Mouse (Mus musculus): ENCODE results near the gene Fadd. TPM values are rescaled to one million over a fixed set of nuclear protein-coding genes. Genes with fewer than 3 reads are reported as not detected.
A peak's percentile ranks its signal among the peaks of the same experiment; 100 is the strongest.

The Fadd gene
- polyA plus RNA-seq, 1 experiment from 2014 or later = 4.8 TPM

DNA sequence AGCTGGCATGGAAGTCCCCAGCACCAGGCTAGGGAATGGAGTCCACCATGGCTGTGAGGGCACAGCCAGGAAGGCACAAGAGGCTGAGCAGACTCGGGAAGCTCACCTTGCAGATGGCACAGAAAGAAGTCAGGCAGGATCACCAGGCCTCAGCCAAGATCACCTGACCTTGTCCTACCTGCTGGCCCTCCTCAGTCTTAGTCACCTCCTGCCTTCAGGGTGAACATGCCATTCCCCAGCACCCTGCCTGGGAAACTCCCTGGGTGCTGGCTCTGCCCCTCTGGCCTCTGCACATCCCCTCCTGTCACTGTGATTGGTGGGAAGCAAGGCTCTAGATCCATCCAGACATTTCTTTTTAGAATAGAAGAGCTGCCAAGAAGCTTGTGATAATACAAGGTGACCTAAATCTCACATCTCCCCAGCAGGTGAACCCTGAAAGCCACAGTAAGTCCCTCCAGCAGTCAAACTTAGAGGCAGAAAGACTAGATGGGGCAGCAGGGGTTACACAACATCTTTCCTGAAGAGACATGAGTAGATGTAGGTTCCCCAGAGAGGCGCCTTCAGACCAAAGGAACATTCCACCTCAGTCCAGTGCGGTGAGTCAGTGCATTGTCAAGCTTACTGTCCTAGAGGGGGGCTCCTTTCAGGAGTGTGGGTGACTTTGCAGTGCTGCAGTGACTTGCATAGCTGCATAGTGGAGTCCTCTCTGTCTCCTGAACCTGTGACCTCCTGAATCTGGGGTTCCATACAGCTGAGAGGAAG, 15.2 kb downstream of the Fadd start:
- Histone ChIP-seq H3K4me3 (ENCODE audit: low read depth, low read length) (no peak overlapping the region), H3K4me1 (ENCODE audit: control insufficient read depth, insufficient read depth, low read length) (no peaks in the 10 kb centered on the region), H3K4me2 (ENCODE audit: low read depth, low read length) (no peak overlapping the region), H3K9ac (replicated peaks; ENCODE audit: low read depth, low read length) (no peak overlapping the region), H3K9me3 (ENCODE audit: control insufficient read depth, low read length) (no peaks in the 10 kb centered on the region), H3K27me3 (ENCODE audit: control insufficient read depth, insufficient read depth, low read length) (peaks cover 2% of the 10 kb centered on the region; the same call in 1 of the 2 replicates), H3K36me3 (ENCODE audit: control insufficient read depth, insufficient read depth, low read length) (no peaks in the 10 kb centered on the region), H3K27ac (ENCODE audit: low read depth, low read length) (no peak overlapping the region)
- no peak for ATAC-seq (ENCODE audit: low read depth)
- WGBS = 69% methylated on average over 3 of the region's 3 CpGs

DNA sequence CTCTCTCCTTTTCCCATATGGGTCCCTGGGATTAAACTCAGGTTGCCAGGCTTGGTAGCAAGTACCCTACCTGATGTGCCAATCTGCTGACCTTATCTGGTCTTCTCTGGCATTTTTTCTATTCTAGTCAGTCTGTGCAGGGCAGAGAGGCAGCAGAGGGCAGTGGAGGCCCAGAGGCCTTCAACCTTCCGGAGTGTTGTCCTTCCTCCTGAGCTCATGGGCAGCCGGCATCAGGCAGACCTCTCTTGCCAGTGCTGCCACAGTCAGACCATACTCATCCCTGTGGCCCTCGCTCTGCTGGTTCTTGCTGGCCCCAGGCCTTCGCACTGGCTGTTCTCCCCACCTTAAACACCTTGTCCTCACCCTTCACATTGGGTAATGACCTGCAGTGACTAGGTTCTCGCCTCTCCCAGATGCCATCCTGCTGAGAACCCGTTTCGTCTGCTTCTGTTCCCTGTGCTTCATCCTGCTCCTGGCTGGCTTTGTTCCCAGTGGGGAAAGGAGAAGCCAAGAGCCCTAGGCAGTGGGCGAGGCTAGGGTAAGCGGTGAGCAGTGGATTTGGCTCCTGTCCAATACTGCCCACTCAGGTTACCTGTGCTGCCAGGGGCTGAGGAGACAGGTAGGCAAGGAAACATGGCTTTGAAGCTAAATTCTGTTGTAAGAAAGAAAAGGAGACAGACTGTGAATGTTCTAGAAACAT, 18.7 kb downstream of the Fadd start:
- 68% methylated on average over 9 of the region's 9 CpGs for WGBS
- H3K36me3 ChIP-seq (ENCODE audit: control insufficient read depth, insufficient read depth, low read length) = no peaks in the 10 kb centered on the region
- no peak overlapping the region for H3K4me3 ChIP-seq (ENCODE audit: low read depth, low read length)
- ATAC-seq (ENCODE audit: low read depth) = no peak
- H3K27me3 ChIP-seq (ENCODE audit: control insufficient read depth, insufficient read depth, low read length) = peaks cover under 1% of the 10 kb centered on the region; the same call in 1 of the 2 replicates
- no peak overlapping the region for H3K9ac ChIP-seq (replicated peaks; ENCODE audit: low read depth, low read length)
- H3K4me1 ChIP-seq (ENCODE audit: control insufficient read depth, insufficient read depth, low read length) = no peaks in the 10 kb centered on the region
- no peak overlapping the region for H3K4me2 ChIP-seq (ENCODE audit: low read depth, low read length)
- no peak overlapping the region for H3K27ac ChIP-seq (ENCODE audit: low read depth, low read length)
- H3K9me3 ChIP-seq (ENCODE audit: control insufficient read depth, low read length) = no peaks in the 10 kb centered on the region

DNA sequence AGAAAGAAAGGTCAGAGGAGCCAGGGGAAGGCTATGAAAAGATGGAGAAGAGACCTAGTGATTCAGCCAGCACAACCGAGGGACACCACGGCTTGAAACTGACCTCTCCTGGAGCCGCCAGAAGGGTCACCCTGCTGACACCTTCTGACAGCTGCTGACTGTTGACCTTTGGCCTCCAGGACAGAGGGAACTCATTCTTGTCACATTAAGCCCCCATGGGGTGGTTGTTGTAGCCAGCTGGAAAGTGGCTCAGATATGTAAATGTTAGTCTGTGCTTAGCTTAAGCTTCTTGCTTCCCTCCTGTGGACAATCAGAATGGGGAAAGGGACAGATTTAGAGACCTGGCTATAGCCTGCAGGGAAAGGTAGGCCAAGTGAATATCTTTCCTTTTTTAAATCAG, 20.2 kb downstream of the Fadd start:
- no peak overlapping the region for H3K9ac ChIP-seq (replicated peaks; ENCODE audit: low read depth, low read length)
- no peak for ATAC-seq (ENCODE audit: low read depth)
- 13% methylated on average over 3 of the region's 3 CpGs for WGBS

DNA sequence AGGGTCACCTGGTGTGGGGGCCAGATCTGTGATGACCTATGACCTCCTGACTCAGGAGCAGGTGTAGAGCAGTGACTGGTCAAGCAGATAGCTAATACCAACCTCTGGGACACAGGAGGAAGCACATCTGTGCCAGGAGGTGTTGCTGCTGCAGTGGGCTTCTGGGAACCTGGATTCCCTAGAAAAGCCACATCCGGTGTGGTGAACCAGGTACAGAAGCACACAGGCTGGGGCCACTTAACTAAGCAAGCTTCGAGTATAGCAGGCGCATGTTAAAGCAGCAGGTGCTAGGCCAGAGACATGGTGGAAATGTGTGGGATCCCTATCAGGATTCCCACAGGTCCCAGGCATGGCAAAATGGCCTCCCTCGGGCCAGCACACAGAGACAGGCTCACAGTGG, 21.7 kb downstream of the Fadd start:
- 92% methylated on average over 4 of the region's 4 CpGs for WGBS
- no peaks in the 10 kb centered on the region for H3K9me3 ChIP-seq (ENCODE audit: control insufficient read depth, low read length)
- H3K27ac ChIP-seq (ENCODE audit: low read depth, low read length) = no peak overlapping the region
- H3K9ac ChIP-seq (replicated peaks; ENCODE audit: low read depth, low read length) = no peak overlapping the region
- H3K4me2 ChIP-seq (ENCODE audit: low read depth, low read length) = no peak overlapping the region
- H3K4me3 ChIP-seq (ENCODE audit: low read depth, low read length) = no peak overlapping the region
- no peaks in the 10 kb centered on the region for H3K4me1 ChIP-seq (ENCODE audit: control insufficient read depth, insufficient read depth, low read length)
- no peak for ATAC-seq (ENCODE audit: low read depth)
- no peaks in the 10 kb centered on the region for H3K27me3 ChIP-seq (ENCODE audit: control insufficient read depth, insufficient read depth, low read length)
- no peaks in the 10 kb centered on the region for H3K36me3 ChIP-seq (ENCODE audit: control insufficient read depth, insufficient read depth, low read length)

More for the DNA sequence above, 20.2 kb downstream of the Fadd start:
- H3K9me3 ChIP-seq (ENCODE audit: control insufficient read depth, low read length) = no peaks in the 10 kb centered on the region
- H3K4me2 ChIP-seq (ENCODE audit: low read depth, low read length) = no peak overlapping the region
- no peak overlapping the region for H3K4me3 ChIP-seq (ENCODE audit: low read depth, low read length)
- H3K27me3 ChIP-seq (ENCODE audit: control insufficient read depth, insufficient read depth, low read length) = no peaks in the 10 kb centered on the region
- H3K36me3 ChIP-seq (ENCODE audit: control insufficient read depth, insufficient read depth, low read length) = no peaks in the 10 kb centered on the region
- H3K4me1 ChIP-seq (ENCODE audit: control insufficient read depth, insufficient read depth, low read length) = no peaks in the 10 kb centered on the region
- H3K27ac ChIP-seq (ENCODE audit: low read depth, low read length) = no peak overlapping the region

DNA sequence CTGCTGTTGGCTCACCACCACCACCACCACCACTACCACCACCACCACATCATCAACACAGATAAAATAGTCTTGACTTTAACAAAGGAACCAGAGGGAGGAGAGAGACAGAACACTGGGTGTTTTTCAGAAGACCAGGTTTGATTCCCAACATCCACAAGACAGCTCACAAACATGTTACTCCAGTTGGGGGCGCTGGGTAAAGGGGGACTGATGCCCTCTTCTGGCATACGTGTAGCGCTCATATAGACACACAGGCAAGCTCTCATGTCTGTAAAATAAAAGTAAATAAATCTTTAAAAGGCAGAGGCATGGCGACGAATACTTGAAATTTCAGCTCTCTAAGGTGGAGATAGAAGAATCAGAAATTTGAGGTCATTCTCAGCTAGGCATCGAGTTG, 23.7 kb downstream of the Fadd start:
- H3K4me3 ChIP-seq (ENCODE audit: low read depth, low read length) = no peak overlapping the region
- no peaks in the 10 kb centered on the region for H3K9me3 ChIP-seq (ENCODE audit: control insufficient read depth, low read length)
- 43% methylated on average over 6 of the region's 6 CpGs for WGBS
- no peaks in the 10 kb centered on the region for H3K27me3 ChIP-seq (ENCODE audit: control insufficient read depth, insufficient read depth, low read length)
- no peak overlapping the region for H3K4me2 ChIP-seq (ENCODE audit: low read depth, low read length)
- no peaks in the 10 kb centered on the region for H3K36me3 ChIP-seq (ENCODE audit: control insufficient read depth, insufficient read depth, low read length)
- no peak overlapping the region for H3K27ac ChIP-seq (ENCODE audit: low read depth, low read length)
- ATAC-seq (ENCODE audit: low read depth) = no peak
- peaks cover 3% of the 10 kb centered on the region; the same call in 1 of the 2 replicates for H3K4me1 ChIP-seq (ENCODE audit: control insufficient read depth, insufficient read depth, low read length)
- H3K9ac ChIP-seq (replicated peaks; ENCODE audit: low read depth, low read length) = no peak overlapping the region

DNA sequence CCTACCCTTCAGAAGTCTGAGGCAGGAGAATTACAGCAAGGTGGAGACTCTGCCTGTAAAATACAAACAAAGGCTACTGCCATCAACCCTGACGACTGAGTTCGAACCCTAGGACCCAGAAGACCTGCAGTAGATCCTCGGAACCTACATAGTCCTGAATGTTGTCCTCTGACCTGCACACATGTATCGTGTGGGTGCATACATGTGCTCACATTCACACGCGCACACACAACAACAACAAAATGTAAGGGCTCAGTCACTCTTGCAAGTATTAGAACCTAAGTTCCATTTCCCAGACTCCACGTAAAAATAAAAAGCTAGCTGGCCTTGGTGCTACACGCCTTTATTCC, 28.2 kb downstream of the Fadd start:
- no peak; the same call in 1 of the 2 replicates for ATAC-seq (ENCODE audit: low read depth)
- peaks cover 13% of the 10 kb centered on the region for H3K36me3 ChIP-seq (ENCODE audit: control insufficient read depth, insufficient read depth, low read length)
- H3K4me1 ChIP-seq (ENCODE audit: control insufficient read depth, insufficient read depth, low read length) = peaks cover 15% of the 10 kb centered on the region
- H3K4me2 ChIP-seq (ENCODE audit: low read depth, low read length) = peak overlapping the region; percentile 72
- peak overlapping the region; percentile 80 for H3K27ac ChIP-seq (ENCODE audit: low read depth, low read length)
- WGBS = 26% methylated on average over 8 of the region's 8 CpGs
- peak overlapping the region; percentile 82 for H3K9ac ChIP-seq (replicated peaks; ENCODE audit: low read depth, low read length)
- H3K27me3 ChIP-seq (ENCODE audit: control insufficient read depth, insufficient read depth, low read length) = no peaks in the 10 kb centered on the region
- H3K4me3 ChIP-seq (ENCODE audit: low read depth, low read length) = peak overlapping the region; percentile 79
- no peaks in the 10 kb centered on the region for H3K9me3 ChIP-seq (ENCODE audit: control insufficient read depth, low read length)

DNA sequence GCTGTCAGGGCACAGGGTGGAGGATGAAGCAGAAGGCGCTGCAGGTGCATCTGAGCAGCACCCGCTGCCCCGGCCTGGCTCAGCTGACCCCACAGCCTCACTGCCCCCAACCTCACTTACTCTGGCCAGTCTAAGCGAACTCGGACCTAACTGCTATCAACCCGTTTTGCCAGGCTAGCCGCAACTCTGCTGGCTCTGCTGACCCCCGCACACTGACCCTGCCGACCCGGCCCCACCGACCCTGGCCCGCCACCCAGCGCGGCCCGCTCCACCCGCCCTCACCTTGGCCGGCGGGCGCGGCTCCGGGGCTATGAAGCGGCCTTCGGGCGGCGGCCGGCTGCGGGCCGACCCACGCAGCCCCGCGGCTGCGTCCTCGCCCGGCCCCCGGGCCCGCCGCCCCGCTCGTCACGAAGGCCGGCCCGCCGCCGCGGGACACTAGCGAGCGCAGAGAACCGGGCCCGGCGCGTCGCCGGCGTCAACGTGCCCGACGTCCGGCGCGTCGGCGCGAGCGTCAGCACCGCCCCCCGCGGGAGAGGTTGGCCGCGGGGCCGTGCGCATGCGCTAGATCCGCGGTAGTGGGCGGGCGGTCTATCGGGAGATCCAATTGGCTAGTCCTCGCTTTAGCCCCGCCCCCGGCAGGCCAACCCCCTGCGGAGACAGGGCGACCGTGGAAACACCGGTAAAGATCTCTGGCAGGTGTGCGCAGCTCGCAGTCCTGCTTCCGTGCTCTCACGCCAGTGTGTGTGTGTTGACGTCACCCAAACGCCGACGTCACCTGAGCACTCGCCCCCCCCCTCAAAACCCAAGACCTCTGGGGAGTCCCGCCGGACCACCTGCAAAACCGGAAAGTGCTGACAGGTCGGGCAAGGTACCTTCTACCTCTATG, 28.8 kb downstream of the Fadd start, which contains the start of gene Ppfia1:
Ppfia1 (minus strand) TSS at position 493 of the 886 bp plus-strand sequence.
- peak within 1 kb of the TSS; percentile 72 for H3K4me2 ChIP-seq (ENCODE audit: low read depth, low read length)
- peak within 1 kb of the TSS; percentile 80 for H3K27ac ChIP-seq (ENCODE audit: low read depth, low read length)
- H3K36me3 ChIP-seq (ENCODE audit: control insufficient read depth, insufficient read depth, low read length) = peaks cover 14% of the 10 kb centered on the region
- no peaks in the 10 kb centered on the region for H3K9me3 ChIP-seq (ENCODE audit: control insufficient read depth, low read length)
- no peaks in the 10 kb centered on the region for H3K27me3 ChIP-seq (ENCODE audit: control insufficient read depth, insufficient read depth, low read length)
- peak; percentile 94 for ATAC-seq (ENCODE audit: low read depth)
- H3K4me1 ChIP-seq (ENCODE audit: control insufficient read depth, insufficient read depth, low read length) = peaks cover 15% of the 10 kb centered on the region
- WGBS = under 1% methylated on average over 57 of the region's 97 CpGs
- peak within 1 kb of the TSS; percentile 79 for H3K4me3 ChIP-seq (ENCODE audit: low read depth, low read length)
- H3K9ac ChIP-seq (replicated peaks; ENCODE audit: low read depth, low read length) = peak within 1 kb of the TSS; percentile 82

DNA sequence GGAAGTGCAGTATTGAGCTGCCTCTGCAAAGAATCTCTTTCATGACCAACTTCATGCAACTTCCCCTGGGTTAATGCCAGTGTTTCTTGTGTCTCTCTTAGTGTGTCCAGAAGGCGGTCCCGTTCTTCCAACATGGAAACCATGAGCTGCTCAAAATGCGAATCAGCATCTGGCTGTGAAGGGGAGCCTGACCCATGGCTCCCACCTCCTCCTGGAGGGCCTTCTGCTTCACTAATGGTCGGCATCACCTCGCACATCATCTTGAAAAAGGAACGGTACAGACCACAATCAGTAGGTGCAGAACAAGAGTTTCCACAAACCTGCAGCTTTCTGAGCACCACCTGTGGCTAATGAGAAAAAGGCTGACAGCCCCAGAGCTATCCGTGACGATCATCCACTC, 30.0 kb downstream of the Fadd start:
- Histone ChIP-seq H3K36me3 (ENCODE audit: control insufficient read depth, insufficient read depth, low read length) (peaks cover 14% of the 10 kb centered on the region), H3K4me1 (ENCODE audit: control insufficient read depth, insufficient read depth, low read length) (peaks cover 15% of the 10 kb centered on the region), H3K4me3 (ENCODE audit: low read depth, low read length) (no peak overlapping the region), H3K9ac (replicated peaks; ENCODE audit: low read depth, low read length) (peak overlapping the region; percentile 82), H3K27me3 (ENCODE audit: control insufficient read depth, insufficient read depth, low read length) (no peaks in the 10 kb centered on the region), H3K4me2 (ENCODE audit: low read depth, low read length) (peak overlapping the region; percentile 72), H3K27ac (ENCODE audit: low read depth, low read length) (no peak overlapping the region), H3K9me3 (ENCODE audit: control insufficient read depth, low read length) (no peaks in the 10 kb centered on the region)
- 90% methylated on average over 8 of the region's 8 CpGs for WGBS
- ATAC-seq (ENCODE audit: low read depth) = no peak
